Mouse (Mus musculus): Measurements from ENCODE around the gene Nav3.
A peak's percentile ranks its signal among the peaks of the same experiment; 100 is the strongest.

Nav3 gene

DNA sequence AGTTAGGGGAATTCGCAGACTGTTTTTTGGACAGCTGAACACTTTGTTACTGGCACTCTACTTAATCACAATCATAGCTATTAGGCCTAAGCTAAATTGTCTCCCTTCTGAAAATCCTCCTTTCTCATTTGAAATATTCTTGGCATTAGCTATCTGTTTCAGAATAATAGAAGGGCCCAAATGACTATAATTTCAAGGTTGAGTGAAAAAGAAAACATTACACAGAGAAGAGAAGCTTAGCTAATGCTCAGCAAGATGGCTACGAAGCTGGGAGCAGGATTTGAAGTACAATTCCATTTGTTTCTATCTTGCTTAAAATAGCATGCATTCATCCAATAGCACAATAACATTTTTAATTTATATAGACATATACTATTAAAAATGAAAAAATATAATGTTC is 667.3 kb downstream of the Nav3 start:
- DNase-seq = no peak

DNA sequence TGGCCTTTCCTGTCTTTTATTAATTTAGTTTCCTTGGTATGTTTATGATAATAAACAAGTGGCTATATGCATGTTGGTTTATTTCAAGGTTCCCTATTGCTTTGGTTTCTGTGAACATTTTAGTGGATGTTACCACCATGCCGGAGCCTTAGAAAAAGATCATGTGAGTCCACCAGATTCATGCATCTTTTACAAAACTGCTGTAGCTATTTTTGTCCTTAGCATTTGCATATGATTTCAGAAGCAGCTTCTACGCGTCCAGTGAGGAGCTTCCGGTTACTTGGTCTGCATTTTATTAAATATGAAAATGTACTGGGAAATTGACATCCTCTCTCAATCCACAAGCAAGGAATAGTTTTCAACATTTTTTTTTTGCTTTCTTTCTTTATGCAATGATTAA is 676.9 kb downstream of the Nav3 start:
- no peak for DNase-seq

DNA sequence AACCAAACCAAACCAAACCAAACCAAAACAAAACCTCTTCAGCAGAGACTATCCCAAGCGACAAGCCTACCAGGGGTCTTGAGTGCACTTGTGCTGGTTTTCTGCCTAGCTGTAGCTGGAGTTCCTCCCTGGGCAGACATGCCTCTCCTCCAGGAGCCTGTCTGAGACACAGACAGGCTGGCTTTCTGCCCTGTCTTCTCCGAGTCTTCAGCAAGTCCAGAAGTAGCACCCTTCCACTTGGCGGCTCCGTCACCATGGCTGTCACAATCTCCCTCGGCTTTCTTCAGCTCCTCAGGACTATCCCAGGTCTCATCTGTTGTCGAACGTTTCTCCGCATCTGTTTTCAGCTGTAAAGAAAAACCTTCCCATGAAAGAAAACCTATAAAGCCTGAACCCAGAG is 686.9 kb downstream of the Nav3 start:
- DNase-seq = no peak

DNA sequence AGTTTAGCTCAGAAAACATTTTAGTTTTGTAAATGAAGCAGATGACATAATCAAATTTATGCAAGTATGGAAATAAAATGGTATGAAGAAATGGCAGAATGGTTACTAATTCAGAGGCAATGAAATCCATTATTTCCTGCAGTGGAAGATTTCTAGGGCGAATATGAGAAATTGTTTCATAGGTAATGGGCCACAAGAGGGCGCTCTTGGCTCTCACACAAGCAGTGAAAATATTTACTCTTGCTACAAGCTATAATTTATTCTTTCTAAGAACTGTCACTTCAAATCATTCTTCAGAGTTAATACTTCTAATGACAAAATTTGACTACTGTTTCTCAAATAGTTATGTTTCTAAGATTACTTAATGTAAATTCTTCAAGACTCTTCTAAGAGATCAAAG is 690.4 kb downstream of the Nav3 start:
- peak in 1 of 2 experiments; percentile 5 for DNase-seq

DNA sequence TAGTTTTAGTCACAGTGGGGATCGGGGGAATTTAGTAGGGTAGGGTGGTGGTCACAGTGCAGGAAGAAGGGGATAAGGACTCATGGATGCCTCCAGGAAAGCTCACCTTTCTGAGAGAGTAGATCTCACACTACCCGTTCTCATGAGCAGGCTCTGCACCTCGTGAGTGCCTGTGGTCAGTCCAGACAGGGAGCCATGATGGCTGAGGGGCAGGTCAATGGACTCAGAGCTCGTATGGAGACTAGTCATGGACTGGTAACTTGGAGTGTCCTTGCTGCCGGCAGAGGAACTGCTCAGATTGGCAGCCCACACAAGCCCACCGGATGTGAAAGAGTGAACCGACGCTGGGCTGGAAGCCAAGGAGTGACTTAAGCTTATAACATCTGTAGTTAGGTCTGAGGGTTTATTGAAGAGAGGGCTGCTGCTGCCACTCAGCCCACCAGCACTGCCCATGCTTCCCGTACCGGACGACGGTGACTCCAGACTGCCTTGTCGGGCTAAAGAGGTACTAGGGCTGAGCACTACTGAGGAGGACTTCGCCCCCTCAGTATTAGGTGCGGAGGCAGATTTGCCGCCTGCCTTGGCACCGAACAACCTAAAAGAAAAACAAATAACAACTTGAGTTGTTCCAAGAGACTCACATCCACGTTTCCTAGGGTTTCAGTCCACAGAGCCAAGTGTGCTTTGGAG is 691.4 kb downstream of the Nav3 start:
- DNase-seq = no peak

DNA sequence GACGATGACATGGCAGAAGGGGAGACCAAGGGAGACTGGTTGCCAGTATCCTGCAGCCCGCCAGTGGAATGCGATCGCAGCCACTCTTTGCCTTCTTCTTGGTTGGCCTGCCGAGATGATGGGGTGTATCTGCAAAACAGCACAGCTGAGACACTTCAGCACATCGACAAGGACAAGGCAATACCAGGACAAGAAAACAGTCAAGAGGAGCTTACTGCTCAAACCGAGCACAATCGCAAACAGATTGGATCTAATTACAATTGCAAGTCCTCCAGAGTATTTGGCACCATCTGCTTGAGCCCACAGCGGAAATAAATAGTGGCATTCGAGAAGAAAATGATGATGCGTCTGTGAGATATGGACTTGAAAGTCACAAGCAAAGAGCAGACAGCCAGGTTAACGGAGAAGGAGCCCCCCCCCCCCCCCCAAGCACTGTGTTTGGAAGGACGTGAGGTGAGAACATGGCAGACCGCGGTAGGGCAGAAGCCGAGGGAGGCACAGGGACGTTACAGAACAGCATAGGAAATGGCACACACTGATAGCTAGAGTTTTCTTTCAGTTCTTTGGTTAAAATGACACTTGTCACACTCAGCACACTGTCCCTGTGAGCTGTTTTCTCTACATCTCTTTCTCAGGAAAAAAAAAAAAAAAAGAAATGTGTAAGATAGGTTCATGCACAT is 696.9 kb downstream of the Nav3 start:
- no peak for DNase-seq

DNA sequence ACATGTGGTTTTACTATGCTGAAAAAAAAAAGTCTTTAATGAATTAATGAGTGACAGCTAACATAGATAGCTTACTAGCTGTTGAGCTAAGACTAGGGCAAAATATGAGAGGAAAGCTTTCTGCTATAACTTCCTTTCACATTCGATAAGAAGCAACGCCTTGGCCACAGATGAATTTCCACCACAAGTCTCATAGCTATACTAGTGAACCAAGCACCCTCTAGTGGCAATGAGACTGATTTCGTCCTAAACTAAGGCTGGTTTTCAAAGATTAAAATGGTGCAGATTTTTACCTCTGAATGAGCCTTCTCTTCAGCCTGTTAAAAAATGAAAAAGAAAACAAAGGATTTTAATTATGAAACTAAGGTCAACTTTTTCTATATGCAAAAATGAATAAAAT is 709.1 kb downstream of the Nav3 start:
- no peak for DNase-seq

DNA sequence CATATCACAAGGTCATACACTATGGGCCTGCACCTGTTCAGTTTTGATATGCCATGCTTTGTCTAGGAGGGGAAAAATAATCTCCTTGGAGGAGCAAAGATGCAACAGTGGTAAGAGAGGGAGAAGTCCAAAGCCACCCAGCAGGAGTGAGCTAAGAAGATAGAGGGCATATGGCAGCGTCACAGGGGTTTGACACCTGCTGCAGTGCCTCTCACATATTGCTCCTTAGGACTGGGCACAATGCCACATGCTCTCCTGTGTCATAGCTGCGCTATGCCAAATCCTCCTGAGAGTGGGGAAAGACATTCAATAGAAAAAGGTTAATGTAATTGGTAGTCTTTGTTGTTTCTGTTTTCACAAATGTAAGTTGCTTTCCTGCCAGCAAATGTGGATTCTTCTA is 714.3 kb downstream of the Nav3 start:
- no peak for DNase-seq

DNA sequence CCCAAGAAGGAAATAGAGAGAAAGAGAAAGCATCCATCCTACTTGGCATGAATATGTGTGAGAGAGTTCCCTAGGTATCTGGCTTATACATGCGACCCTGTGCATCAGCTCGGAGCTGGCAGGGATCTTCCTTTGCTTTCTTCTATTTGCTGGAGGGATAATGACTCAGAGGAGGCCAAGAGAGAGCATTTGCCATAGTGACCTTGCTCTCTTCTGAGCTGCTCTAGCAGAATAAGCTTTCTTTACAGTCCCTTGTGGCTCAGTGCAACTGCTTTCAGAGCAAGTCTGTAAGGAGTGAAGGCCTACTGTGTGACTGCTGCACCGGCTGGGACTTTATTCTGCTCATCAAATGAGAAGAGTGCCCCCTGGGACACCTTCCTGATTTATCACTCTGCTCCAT is 715.7 kb downstream of the Nav3 start:
- no peak for DNase-seq

DNA sequence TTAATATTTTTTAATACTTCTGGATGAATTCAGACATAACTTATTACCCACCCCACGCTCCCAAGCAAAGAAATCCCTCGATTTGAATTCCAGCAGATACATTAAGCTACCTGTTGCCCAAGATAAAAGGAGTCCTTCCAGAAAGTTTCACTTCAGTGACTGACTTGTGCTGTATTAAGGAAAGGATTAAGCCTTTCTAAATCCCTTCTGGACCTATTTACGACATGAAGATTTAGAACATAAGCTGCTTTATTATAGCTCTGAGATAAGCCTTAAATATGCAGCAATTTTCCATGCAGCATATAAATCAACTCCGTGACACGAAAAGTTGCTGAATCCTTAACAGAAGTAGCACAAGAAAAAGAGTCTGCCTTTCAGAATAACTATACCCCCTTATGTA is 732.4 kb downstream of the Nav3 start:
- DNase-seq = no peak

DNA sequence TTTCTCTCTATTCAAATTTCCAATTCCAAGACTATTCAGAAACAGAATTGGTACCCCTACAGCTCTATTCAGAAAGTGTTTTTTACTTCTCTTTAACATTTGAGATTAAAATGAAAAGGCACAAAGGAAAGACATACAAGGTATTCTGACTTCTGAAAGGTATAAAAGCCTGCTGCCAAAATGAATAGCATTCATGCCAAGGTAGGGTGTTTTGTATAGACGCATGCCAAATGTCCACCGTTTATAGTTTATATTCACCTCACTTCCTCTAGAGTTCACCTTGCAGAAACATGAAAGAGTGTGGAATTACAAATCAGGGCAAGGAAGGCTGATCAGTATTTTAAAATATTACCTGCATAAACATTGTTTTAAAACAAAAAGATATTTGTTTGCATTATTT is 737.2 kb downstream of the Nav3 start:
- DNase-seq = no peak

DNA sequence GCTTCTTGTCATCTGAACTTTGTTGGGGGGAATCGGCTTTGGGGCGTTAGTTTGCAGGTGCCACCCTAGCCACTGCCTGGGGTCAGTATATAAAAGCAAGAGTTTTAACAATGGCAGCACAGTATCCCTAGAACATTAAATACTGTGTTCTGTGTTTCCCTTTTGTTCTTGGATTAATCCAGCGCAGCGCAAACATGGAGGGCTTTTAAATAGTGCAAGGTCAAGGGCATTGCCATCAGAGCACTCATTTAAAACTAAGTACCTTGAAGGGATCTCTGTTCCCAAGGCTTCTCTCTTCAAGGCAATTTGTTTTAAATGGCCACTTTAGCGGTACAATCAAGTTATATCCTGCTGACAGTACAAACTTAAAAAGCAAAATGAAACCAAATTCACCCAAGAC is 737.6 kb downstream of the Nav3 start:
- DNase-seq = no peak

DNA sequence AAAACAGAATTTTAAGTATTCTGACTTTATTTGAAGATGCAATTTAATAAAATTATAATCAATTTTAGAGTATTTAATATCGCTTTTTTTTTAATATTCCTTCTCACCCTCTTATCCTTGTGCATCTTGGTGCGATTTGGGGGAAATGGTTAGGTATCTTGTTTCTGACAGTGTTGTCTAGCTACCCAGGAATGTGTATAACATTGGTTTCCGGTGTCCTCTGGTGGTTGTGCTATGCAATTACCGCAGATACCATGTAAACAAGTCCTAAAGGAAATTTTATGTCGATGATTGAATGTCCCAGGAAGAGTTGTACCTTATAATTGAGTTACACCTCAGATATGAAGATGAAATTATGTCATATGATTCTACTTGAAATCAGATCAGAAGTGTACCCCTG is 743.0 kb downstream of the Nav3 start:
- DNase-seq = no peak

DNA sequence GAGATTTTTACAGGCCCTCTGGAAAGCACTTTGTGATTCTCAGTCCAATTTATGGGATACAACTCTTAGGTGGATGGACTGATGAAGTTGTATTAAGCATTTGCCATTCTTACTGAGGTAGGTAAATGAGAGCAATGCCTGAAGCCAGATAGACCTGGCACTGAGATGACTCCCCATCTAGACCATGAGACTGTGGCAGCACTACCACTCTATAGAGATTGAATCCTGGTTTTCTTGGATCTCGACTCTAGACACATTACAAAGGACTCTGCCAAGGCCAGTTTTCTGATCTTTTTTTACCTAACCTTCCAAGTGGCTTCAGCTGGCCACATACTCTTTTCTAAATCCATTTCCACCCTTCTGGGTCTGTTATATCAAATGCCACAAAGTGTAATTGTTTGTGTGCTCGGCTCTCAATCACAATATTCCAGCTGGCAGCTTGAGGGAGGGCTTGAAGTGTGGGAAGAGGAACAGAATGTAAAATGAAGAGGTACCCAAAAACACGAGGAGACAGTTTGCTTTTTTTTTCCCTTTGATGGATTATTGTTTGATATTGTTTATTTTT is 756.2 kb downstream of the Nav3 start:
- no peak for DNase-seq

DNA sequence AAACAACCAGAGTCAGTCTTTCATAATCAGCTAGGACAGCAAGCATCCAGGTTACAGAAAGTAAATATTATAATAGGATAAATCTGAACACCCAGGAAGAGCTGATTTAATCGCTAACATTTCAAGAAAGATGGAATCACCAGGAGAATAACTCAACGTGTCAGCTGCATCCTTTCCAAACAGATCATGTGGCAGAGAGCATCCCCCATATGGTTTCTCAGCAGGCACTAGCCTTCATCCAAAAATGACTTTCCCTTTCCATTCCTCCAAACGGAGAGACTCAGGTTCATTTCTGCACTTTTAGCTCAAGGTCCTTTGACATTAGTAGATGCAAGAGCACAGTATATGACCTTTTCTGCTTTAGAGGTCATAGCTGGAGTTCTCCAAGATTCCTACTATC is 765.4 kb downstream of the Nav3 start:
- no peak for DNase-seq

DNA sequence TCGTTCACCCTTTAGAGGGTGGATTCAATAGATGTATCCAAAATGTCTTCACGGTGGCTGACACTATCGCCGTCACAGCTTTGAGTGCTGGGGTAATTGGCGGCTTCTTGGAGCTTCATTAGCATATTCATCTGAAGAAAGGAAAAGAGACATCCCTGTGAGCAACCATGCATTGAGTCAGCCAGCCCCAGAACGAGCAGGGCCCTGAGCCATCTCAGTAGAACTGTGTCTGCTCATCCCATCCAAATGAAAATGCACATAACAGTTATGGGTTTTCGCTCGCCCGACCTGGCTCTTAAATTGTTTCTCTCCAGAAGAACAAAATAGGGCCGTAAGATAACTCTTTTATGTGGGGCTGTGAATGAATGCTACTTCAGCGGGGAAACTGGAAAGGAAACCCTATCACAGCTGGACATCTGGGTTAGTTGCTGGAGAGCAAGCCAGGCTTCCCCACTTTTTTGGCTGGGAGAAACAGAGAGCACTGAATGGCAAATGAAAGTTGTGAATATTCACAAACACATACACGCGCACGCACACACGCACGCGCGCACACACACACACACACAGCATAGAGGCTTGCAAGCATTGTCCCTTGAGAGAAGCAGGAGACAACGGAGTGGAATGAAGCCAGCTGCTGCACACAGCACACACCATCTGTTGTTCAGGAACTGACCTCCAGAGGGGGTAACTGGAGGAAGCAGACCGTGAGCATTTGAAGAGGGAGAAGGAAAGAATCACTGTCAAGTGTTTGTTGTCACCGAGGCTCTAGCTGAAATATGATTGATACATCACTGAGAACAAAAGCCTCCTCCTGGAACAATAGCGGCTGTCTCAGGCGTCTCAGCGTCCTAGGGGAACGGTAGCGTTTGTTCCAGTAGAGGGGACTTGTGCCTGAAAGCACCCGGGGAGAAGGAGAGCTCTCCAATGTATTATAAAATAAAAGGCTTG is 771.6 kb downstream of the Nav3 start:
- DNase-seq = no peak

DNA sequence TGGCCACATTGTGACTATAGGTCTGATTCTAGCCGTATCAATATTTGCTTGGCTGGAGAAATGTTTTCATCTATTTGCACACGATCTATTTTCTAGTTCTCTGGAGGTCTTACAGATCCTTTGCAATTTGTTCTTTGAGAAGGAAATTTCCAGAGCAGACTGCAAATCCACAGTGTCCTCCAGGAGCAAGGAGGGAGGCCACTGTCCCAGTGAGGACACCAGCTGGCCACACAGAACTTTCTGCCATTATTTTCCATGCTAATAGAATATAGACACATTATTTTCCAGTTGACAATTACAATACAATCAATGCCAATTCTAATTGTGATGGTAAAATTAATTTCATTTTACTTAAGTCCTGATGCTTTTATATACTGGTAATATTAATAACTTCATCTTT is 783.1 kb downstream of the Nav3 start:
- no peak for DNase-seq

DNA sequence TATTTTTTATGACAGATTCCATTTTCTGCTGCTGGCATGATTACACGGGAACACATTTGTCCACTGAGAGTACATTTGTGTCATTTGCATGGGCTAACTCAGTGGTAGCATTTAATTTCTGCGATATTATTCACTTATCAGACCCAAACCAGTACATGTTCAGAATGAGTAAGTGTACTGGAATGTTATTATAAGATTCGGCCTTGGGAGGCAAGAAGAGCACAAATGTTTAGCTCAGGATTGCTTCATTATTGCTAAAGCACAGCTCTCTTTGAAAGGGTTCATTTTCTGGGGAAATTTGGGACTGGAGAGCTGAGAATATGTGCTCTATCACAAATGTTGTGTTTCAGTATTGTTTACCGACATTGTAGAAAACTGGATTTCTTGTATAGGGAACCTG is 788.6 kb downstream of the Nav3 start:
- DNase-seq = no peak

DNA sequence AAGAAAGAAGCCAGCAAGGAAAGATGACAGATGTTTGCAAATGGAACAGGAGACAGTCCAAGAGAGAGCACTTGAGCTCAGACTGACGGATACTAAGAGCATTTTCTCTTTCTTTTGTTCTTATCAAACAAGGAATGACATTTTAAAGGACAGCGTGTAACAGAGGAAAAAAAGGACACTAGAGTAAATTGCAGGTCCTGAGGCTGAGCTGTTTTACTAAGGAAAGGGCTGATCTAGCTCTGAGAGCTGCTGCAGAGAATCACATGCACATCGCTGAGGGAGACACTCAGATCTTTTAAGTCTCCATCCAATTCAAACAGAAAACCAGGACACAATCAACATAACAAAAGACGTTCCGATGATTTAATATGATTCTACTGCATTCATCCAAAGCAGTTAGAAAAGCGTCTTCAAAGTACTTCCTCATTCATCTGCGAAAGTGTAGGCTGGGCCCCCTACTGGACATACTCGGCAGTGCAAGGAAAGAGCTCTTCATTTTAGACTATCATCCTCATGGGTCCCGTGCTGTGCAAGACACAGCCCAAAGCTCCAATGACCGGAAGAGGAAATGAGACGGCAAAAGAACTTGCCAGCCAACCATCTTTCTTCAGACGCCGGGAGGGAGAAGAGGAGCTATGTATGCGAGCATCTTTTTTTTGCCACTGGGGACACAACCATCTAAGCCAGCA is 791.2 kb downstream of the Nav3 start:
- peak in 1 of 2 experiments; percentile 11 for DNase-seq

DNA sequence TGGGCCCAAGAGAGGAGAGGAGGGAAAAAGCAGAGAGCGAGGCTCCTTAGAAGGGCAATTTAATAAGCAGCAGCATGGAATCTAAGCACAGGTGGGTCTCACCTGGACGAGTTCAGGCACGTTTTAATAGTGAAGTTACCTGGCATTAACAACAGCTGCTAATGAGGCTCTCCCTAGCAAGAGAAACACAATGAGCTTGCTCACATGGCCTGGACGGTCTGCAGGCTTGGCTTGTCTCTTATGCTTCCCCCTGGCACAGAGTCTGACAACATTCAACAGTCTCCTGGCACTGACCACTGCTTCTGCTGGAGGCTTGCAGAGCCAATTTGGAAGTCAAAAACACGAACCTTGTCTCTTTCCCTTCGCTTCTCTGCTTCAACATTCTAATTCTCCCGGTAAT is 804.5 kb downstream of the Nav3 start:
- no peak for DNase-seq

DNA sequence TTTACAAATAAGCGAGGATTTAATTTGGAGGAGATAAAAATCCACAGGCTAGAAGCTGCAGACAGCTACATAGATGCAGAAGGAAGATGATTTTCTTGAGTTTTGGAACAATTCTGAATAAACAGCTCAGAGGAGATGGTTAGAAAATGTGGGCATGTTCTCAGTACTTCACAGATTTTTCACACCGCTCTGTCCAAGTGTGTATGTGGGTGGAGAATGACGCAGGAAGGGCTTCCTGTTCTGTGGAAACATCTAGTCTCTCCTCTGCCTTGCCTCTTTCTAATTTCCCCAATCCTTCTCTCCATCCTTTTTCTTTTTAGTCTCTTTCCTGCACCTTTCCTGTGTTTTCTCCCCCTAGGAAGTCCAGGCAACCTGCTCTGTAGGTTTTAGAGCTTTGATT is 812.4 kb downstream of the Nav3 start:
- no peak for DNase-seq

DNA sequence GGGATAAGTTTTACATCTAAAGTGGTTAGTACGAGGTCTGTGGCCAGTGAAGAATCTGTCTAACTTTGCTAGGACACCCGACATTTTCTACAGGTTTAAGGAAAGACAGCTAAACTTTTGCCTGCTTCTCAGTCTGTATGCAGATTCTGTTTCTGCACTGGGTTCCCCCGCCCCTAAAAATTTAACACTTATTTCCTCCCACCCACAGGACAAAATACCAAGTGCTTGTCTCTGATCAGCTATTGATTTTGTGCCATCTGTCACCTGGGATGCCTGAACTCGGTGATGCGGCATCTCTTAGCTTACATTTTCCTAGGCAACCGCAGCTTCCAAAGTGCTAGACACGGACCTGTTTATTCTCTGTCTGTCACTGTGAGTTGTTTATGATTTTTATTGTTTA is 814.2 kb downstream of the Nav3 start:
- no peak for DNase-seq

DNA sequence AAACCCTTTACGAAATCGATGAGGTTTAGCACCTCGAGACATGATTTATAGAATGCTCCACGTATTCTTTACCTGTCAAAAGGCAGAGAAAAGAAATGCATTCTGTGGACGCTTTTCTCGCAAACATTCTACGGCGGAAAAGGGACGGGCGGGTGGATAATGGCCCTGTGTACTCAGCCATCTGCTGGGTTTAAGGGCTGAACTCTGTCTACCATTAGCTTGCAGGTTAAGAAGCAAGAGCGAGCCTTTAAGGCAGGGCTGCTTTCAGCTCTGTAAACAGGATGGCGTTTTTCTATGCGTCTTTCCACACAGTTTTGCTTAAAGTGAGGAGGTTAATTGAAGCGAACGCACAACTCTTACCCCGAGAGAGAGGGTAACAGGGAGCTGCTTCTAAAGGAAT is 818.3 kb downstream of the Nav3 start:
- DNase-seq = no peak
